Mouse (Mus musculus): Measurements from ENCODE around the gene Gm21936.
"Not testable (repeated sequence)": the region's sequence is repeated elsewhere in the genome, so short reads cannot be mapped to it uniquely, and the experiment has no call there.

Gene Gm21936

GRCm38 (mm10) chr12:87795212-87795611 is at the start of gene Gm21936:
Gene Gm21936 (plus strand): TSS chr12:87795512.
- not testable (repeated sequence) for DNase-seq

- not testable (repeated sequence) for DNase-seq
Measured at GRCm38 (mm10) chr12:87775655-87776054, 19.7 kb upstream of the Gm21936 start, which contains the start of gene Gm21319. Gene Gm21319 (minus strand): TSS chr12:87775755.

GRCm38 (mm10) chr12:87797971-87798370 is 2.7 kb downstream of the Gm21936 start:
- not testable (repeated sequence) for DNase-seq

- DNase-seq = not testable (repeated sequence)
Measured at GRCm38 (mm10) chr12:87816277-87816676, 21.0 kb downstream of the Gm21936 start, which contains the start of gene BB287469. Gene BB287469 (plus strand): TSS chr12:87816577.

GRCm38 (mm10) chr12:87842239-87842638 is 46.9 kb downstream of the Gm21936 start, which contains the start of gene Gm2001:
Gene Gm2001 (minus strand): TSS chr12:87842339.
- not testable (repeated sequence) for DNase-seq

Data from thymus, postnatal 36 days (tissue).